Mouse (Mus musculus) G1E (cell line): Measurements from ENCODE around the gene Lgals7.

Source experiments
- CTCF ChIP-seq: IDR thresholded peaks from 2 replicates; pipeline ENCODE4 v1.5.1; 2012; ENCODE audit warnings: low read depth, low read length, inconsistent platforms, mixed read lengths
- GATA1 ChIP-seq: IDR thresholded peaks from 2 replicates; pipeline ENCODE4 v1.6.1; 2012; ENCODE audit warnings: borderline replicate concordance, low read length, inconsistent platforms, mixed read lengths
- GATA2 ChIP-seq: IDR thresholded peaks from 2 replicates; pipeline ENCODE4 v1.6.1; 2012; ENCODE audit warnings: low read depth, low read length, inconsistent platforms, borderline replicate concordance
- POLR2AphosphoS5 ChIP-seq: IDR thresholded peaks from 2 replicates; pipeline ENCODE4 v1.6.1; 2012; ENCODE audit warnings: low read depth, low read length, inconsistent platforms; ENCODE audit not compliant: insufficient replicate concordance
- TAL1 ChIP-seq: conservative IDR thresholded peaks from 2 replicates; pipeline ENCODE4 v1.6.1; 2012; ENCODE audit warnings: low read depth, low read length, inconsistent platforms, mixed read lengths

GRCm38 (mm10) chr7:28847273-28847672 is 16.4 kb upstream of the Lgals7 start:
- TF ChIP-seq CTCF (no peak), TAL1 (no peak), POLR2AphosphoS5 (no peak), GATA1 (no peak), GATA2 (no peak)
